Mouse (Mus musculus) ES-Bruce4 (cell line): ENCODE data around the gene Mcm2. TPM values are rescaled to one million over a fixed set of nuclear protein-coding genes. Genes with fewer than 3 reads are reported as not detected.

Source experiments
- H3K27ac ChIP-seq: 2 replicates; pipeline ENCODE4 v1.5.1; 2012; ENCODE audit warnings: low read length, inconsistent platforms; ENCODE audit not compliant: insufficient read depth
- H3K27me3 ChIP-seq: 2 replicates; pipeline ENCODE4 v1.6.1; 2012; ENCODE audit warnings: mild to moderate bottlenecking, low read length, inconsistent platforms; ENCODE audit not compliant: control insufficient read depth, poor library complexity, insufficient read depth, severe bottlenecking
- H3K36me3 ChIP-seq: 2 replicates; pipeline ENCODE4 v1.6.1; 2012; ENCODE audit warnings: inconsistent platforms, mild to moderate bottlenecking, low read length, moderate library complexity; ENCODE audit not compliant: control insufficient read depth, poor library complexity, insufficient read depth, severe bottlenecking
- H3K4me1 ChIP-seq: one replicate; pipeline ENCODE4 v1.8.1; 2011; ENCODE audit warnings: low read length; ENCODE audit not compliant: control insufficient read depth, insufficient read depth
- H3K4me3 ChIP-seq: 2 replicates; pipeline ENCODE4 v1.5.1; 2011; ENCODE audit warnings: low read depth, mild to moderate bottlenecking, low read length
- H3K9ac ChIP-seq: 2 replicates; pipeline ENCODE4 v1.6.1; 2012; ENCODE audit warnings: low read depth, mild to moderate bottlenecking, inconsistent platforms; ENCODE audit not compliant: poor library complexity, severe bottlenecking
- H3K9me3 ChIP-seq: replicated peaks from 2 replicates; pipeline ENCODE4 v1.6.1; 2012; ENCODE audit warnings: mild to moderate bottlenecking, low read length, inconsistent platforms; ENCODE audit not compliant: control insufficient read depth, poor library complexity, insufficient read depth, severe bottlenecking
- CTCF ChIP-seq: IDR thresholded peaks from one replicate; pipeline ENCODE4 v1.8.1; 2011; ENCODE audit warnings: low read depth, low read length
- EP300 ChIP-seq: IDR thresholded peaks from 2 replicates; pipeline ENCODE4 v1.6.1; 2011; ENCODE audit warnings: low read depth, low read length; ENCODE audit not compliant: insufficient read depth
- POLR2A ChIP-seq: IDR thresholded peaks from one replicate; pipeline ENCODE4 v1.8.1; 2011; ENCODE audit warnings: low read length; ENCODE audit not compliant: insufficient read depth
- polyA plus RNA-seq: library from polyadenylated mRNA; stranded (reverse); fragments of >200 nt; gene quantifications from 2 replicates; pipeline ENCODE4 v1.2.4, GENCODE M21; 2011; ENCODE audit warnings: low read depth; ENCODE audit not compliant: missing spikeins, insufficient read depth, insufficient read length

Mcm2 gene
- polyA plus RNA-seq, 1 experiment: 117 TPM

GRCm38 (mm10) chr6:88844901-88845565 lies 53.5 kb downstream of the Mcm2 start:
- H3K27ac ChIP-seq: no peak overlapping the region
- H3K4me1 ChIP-seq: no peaks in the 10 kb centered on the region
- no peaks in the 10 kb centered on the region for H3K36me3 ChIP-seq
- no peaks in the 10 kb centered on the region for H3K27me3 ChIP-seq
- H3K4me3 ChIP-seq: no peak overlapping the region
- TF ChIP-seq POLR2A (no peak), EP300 (no peak), CTCF (no peak)
- no peaks in the 10 kb centered on the region for H3K9me3 ChIP-seq
- H3K9ac ChIP-seq: no peak overlapping the region

- Histone ChIP-seq H3K9me3 (no peaks in the 10 kb centered on the region), H3K4me3 (no peak overlapping the region), H3K27ac (no peak overlapping the region), H3K36me3 (no peaks in the 10 kb centered on the region), H3K27me3 (no peaks in the 10 kb centered on the region), H3K9ac (no peak overlapping the region), H3K4me1 (no peaks in the 10 kb centered on the region)
- TF ChIP-seq POLR2A (no peak), EP300 (no peak), CTCF (no peak)
Measured at GRCm38 (mm10) chr6:88843781-88844725, 54.5 kb downstream of the Mcm2 start.

GRCm38 (mm10) chr6:88843241-88843640 lies 55.3 kb downstream of the Mcm2 start:
- H3K9ac ChIP-seq: no peak overlapping the region
- no peak overlapping the region for H3K27ac ChIP-seq

GRCm38 (mm10) chr6:88842731-88843151 lies 55.8 kb downstream of the Mcm2 start:
- no peaks in the 10 kb centered on the region for H3K4me1 ChIP-seq
- H3K27ac ChIP-seq: no peak overlapping the region
- H3K4me3 ChIP-seq: peak overlapping the region; percentile 67
- no peaks in the 10 kb centered on the region for H3K9me3 ChIP-seq
- no peaks in the 10 kb centered on the region for H3K36me3 ChIP-seq
- peak overlapping the region; percentile 35 for H3K9ac ChIP-seq
- H3K27me3 ChIP-seq: no peaks in the 10 kb centered on the region
- TF ChIP-seq POLR2A (no peak), CTCF (no peak), EP300 (no peak)

More at GRCm38 (mm10) chr6:88843241-88843640, 55.3 kb downstream of the Mcm2 start:
- H3K36me3 ChIP-seq: no peaks in the 10 kb centered on the region
- no peaks in the 10 kb centered on the region for H3K4me1 ChIP-seq
- no peaks in the 10 kb centered on the region for H3K27me3 ChIP-seq
- H3K9me3 ChIP-seq: no peaks in the 10 kb centered on the region
- peak overlapping the region; percentile 67 for H3K4me3 ChIP-seq
- TF ChIP-seq EP300 (no peak), POLR2A (no peak), CTCF (no peak)

GRCm38 (mm10) chr6:88841781-88842689 lies 56.5 kb downstream of the Mcm2 start, which contains the start of gene Abtb1:
TSS of gene Abtb1 (minus strand) at chr6:88841984.
- no peaks in the 10 kb centered on the region for H3K27me3 ChIP-seq
- H3K4me3 ChIP-seq: peak within 1 kb of the TSS; percentile 94
- H3K4me1 ChIP-seq: no peaks in the 10 kb centered on the region
- TF ChIP-seq POLR2A (peak; percentile 25), CTCF (peak; percentile 56), EP300 (0 out of 2 replicates have a peak, but pooled peaks have one; percentile 11)
- peak within 1 kb of the TSS; percentile 78 for H3K9ac ChIP-seq
- no peaks in the 10 kb centered on the region for H3K36me3 ChIP-seq
- no peak within 1 kb of the TSS for H3K27ac ChIP-seq
- H3K9me3 ChIP-seq: no peaks in the 10 kb centered on the region
